Mouse (Mus musculus) adipocyte (in vitro differentiated cells): ENCODE results near the gene Prdm10.

ENCODE experiments used
- DNase-seq: peaks from one replicate; pipeline ENCODE4 v3.0.0-alpha.2; 2016; ENCODE audit warnings: low spot score

The Prdm10 gene

GRCm38 (mm10) chr9:31280366-31281010, at the start of gene Prdm10:
TSS of gene Prdm10 (plus strand) at chr9:31280538.
- DNase-seq = peak; percentile 99

- DNase-seq = no peak
These were observed 45.3 kb upstream of the Prdm10 start for GRCm38 (mm10) chr9:31235030-31235429.

GRCm38 (mm10) chr9:31235489-31235888, 44.8 kb upstream of the Prdm10 start:
- no peak for DNase-seq

GRCm38 (mm10) chr9:31236079-31236478, 44.3 kb upstream of the Prdm10 start:
- no peak for DNase-seq

- DNase-seq = no peak
These were observed 41.8 kb upstream of the Prdm10 start for GRCm38 (mm10) chr9:31238526-31238925.

- DNase-seq = no peak
These were observed 40.8 kb upstream of the Prdm10 start for GRCm38 (mm10) chr9:31239551-31239950.

- no peak for DNase-seq
These were observed 39.7 kb upstream of the Prdm10 start for GRCm38 (mm10) chr9:31240522-31241207.

- DNase-seq = peak; percentile 42
These were observed 39.1 kb upstream of the Prdm10 start for GRCm38 (mm10) chr9:31241208-31241699.

- no peak for DNase-seq
These were observed 36.9 kb upstream of the Prdm10 start for GRCm38 (mm10) chr9:31243306-31243938.

GRCm38 (mm10) chr9:31243939-31244333, 36.4 kb upstream of the Prdm10 start:
- no peak for DNase-seq

GRCm38 (mm10) chr9:31245006-31245405, 35.3 kb upstream of the Prdm10 start:
- DNase-seq = no peak

GRCm38 (mm10) chr9:31246421-31246820, 33.9 kb upstream of the Prdm10 start:
- DNase-seq = no peak

GRCm38 (mm10) chr9:31247447-31248220, 32.7 kb upstream of the Prdm10 start:
- DNase-seq = no peak

GRCm38 (mm10) chr9:31252182-31252799, 28.0 kb upstream of the Prdm10 start:
- DNase-seq = no peak

GRCm38 (mm10) chr9:31253311-31253734, 27.0 kb upstream of the Prdm10 start:
- no peak for DNase-seq

GRCm38 (mm10) chr9:31253866-31254696, 26.3 kb upstream of the Prdm10 start:
- DNase-seq = no peak

- DNase-seq = no peak
These were observed 25.7 kb upstream of the Prdm10 start for GRCm38 (mm10) chr9:31254697-31255004.

GRCm38 (mm10) chr9:31255953-31256352, 24.4 kb upstream of the Prdm10 start:
- DNase-seq = no peak

GRCm38 (mm10) chr9:31258237-31258636, 22.1 kb upstream of the Prdm10 start:
- DNase-seq = no peak

- no peak for DNase-seq
These were observed 20.1 kb upstream of the Prdm10 start for GRCm38 (mm10) chr9:31260219-31260618.
